Mouse (Mus musculus) neural tube, postnatal 0 days (tissue): Measurements from ENCODE around the gene Lyzl6. TPM values are rescaled to one million over a fixed set of nuclear protein-coding genes. Genes with fewer than 3 reads are reported as not detected.

ENCODE experiments used
- polyA plus RNA-seq: library from polyadenylated mRNA; unstranded; fragments of >200 nt; fragmentation: Nextera tagmentation; extraction: Ambion mirVana; gene quantifications from 2 replicates; pipeline ENCODE4 v1.2.1, GENCODE M21; 2015

Lyzl6 gene
- polyA plus RNA-seq, result not detected in 2 replicates

DNA sequence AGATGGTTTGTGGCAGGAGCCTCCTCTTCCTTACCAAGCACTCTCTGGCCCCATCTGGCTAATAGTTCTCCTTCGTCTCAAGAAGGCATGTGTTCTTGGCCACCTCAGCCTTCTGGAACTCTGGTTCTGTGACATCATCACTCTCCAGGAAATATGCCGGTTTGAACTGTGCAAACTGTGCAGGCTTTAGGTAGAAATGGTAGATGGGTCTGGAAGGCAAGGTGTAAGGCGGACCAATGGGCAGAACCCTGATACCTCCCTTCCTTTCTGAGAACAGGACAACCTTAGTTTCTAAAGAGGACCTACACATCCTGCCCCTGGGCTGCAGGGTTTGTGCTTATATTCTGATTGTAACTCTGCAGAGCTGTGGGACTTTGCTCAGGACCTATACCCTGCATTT, at the start of gene Lyzl6:
Lyzl6 (minus strand) TSS at position 101 of the 400 bp plus-strand sequence.

DNA sequence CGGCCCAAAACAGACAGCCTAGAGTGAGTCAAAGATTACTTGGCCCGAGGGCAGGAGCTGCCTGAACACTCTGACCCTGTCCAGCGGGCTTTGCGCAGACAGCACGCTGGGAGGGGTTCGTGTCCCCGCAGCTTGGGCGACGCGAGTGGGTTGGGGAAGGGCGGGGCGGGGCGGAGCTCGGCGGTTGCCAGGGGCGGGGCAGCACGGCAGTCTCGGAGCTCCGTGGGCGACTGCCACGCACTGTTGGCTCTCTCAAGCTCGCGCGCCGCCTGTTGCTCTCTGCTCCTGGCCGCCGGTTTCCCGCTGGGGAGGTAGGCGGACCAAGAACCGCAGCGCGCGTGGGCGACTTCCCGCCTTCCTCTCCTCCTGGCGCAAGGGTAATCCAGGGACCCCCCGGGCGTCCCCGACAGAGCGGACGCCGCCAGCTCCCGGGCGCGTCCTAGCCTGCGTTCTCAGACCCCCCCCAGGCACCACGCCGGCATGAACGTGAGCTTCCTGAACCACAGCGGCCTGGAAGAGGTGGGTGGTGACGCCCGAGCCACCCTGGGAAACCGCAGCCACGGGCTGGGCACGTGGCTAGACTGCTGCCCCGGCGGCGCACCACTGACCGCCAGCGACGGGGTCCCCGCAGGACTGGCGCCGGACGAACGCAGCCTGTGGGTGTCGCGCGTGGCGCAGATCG, 10.8 kb upstream of the Lyzl6 start, which contains the start of gene Rprml:
Rprml (plus strand) TSS at position 270 of the 682 bp plus-strand sequence.

DNA sequence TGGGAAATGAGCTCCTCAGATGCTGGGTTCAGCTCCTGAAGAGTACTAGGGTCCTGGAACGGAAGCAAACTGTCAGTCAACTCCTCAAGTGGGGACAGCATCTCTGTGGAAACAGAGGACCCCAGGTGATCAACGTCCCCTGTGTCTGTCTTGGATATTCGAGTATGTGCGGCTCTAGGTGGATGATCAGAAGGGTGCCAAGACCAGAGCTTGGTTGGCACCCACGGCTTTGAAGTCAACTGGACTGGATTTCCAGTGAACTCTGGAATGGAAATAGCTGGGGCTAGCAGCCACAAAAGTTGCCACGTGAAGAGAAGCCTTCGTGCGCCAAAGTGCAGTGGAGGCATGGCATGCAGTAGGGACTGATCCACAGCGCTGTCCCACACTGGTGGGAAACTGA, 17.6 kb downstream of the Lyzl6 start, which contains the start of gene Gm884:
Gm884 (minus strand) TSS at position 101 of the 400 bp plus-strand sequence.

Other genes with a start within 250 kb of the Lyzl6 start
- gene Plekhm1, start 226.2 kb downstream of the Lyzl6 start, polyA plus RNA-seq, result 4.5 and 5.6 TPM in 2 replicates
- gene Lrrc37a, start 134.3 kb downstream of the Lyzl6 start, polyA plus RNA-seq, result not detected in 2 replicates
- gene Gm884, start 17.8 kb downstream of the Lyzl6 start, polyA plus RNA-seq, result not detected in 2 replicates
- 4.8 and 4.9 TPM in 2 replicates for gene Rprml, start 10.7 kb upstream of the Lyzl6 start, polyA plus RNA-seq
- gene Gosr2, start 59.0 kb upstream of the Lyzl6 start, polyA plus RNA-seq, result 78.0 and 80.5 TPM in 2 replicates
- gene Wnt9b, start 110.9 kb upstream of the Lyzl6 start, polyA plus RNA-seq, result 0.26 and 0.32 TPM in 2 replicates
- 8.0 and 8.5 TPM in 2 replicates for gene Wnt3, start 135.3 kb upstream of the Lyzl6 start, polyA plus RNA-seq